Mouse (Mus musculus): Measurements from ENCODE around the gene Slc23a4.

- TF ChIP-seq HCFC1 (IDR thresholded peaks at IDR 0.05; ENCODE audit: low read depth, low read length) (no peak), POLR2AphosphoS2 (IDR thresholded peaks at IDR 0.05; ENCODE audit: low read length) (no peak), GABPA (IDR thresholded peaks at IDR 0.05; ENCODE audit: low read depth, low read length) (no peak), BHLHE40 (IDR thresholded peaks at IDR 0.05; ENCODE audit: borderline replicate concordance, low read depth, low read length) (no peak), KAT2A (conservative IDR thresholded peaks at IDR 0.05; ENCODE audit: low read depth, low read length) (no peak), SMC3 (IDR thresholded peaks at IDR 0.05; ENCODE audit: low read depth, low read length) (no peak), CTCF (IDR thresholded peaks at IDR 0.05 in 2 of 3, conservative IDR thresholded peaks at IDR 0.05 in 1 of 3; ENCODE audit: control insufficient read depth in 1 of 3, insufficient read depth in 1 of 3, low read depth in 2 of 3, low read length in 3 of 3, poor library complexity in 1 of 3, severe bottlenecking in 1 of 3) (no peak), USF1 (IDR thresholded peaks at IDR 0.05; ENCODE audit: low read depth, low read length) (no peak)
These were observed 39.8 kb upstream of the Slc23a4 start for GRCm38 (mm10) chr6:35028023-35028422.
